ENCODE assay signal across 8 mouse cellular contexts in genomic region chr1:86533411-86534130, GRCm38 (mm10). TPM values are rescaled to one million over a fixed set of nuclear protein-coding genes. Genes with fewer than 3 reads are reported as not detected.
A peak's percentile ranks its signal among the peaks of the same experiment; 100 is the strongest.
DNase-seq lines count a peak whose midpoint lies in the region; ATAC-seq and TF ChIP-seq lines count a peak whose summit lies in the region.

No protein-coding gene starts in this region.

- H3K4me3 ChIP-seq in hindbrain, embryonic 14.5 days (replicated peaks; ENCODE audit: low read length), result no peak overlapping the region
- no peak overlapping the region for H3K4me3 ChIP-seq in hindbrain, embryonic 12.5 days
- no peak overlapping the region for H3K4me3 ChIP-seq in CH12.LX (replicated peaks in 1 of 3; ENCODE audit: low read depth in 2 of 3, low read length in 2 of 3, poor library complexity in 1 of 3)
- H3K4me3 ChIP-seq in forebrain, postnatal 0 days (ENCODE audit: low read depth, low read length), result no peak overlapping the region
- no peak overlapping the region for H3K4me3 ChIP-seq in midbrain, embryonic 14.5 days (replicated peaks; ENCODE audit: low read depth, low read length)

- H3K9me3 ChIP-seq in hindbrain, embryonic 14.5 days (ENCODE audit: control insufficient read depth, low read length), result no peaks in the 10 kb centered on the region
- no peaks in the 10 kb centered on the region for H3K9me3 ChIP-seq in hindbrain, embryonic 12.5 days (replicated peaks)
- no peaks in the 10 kb centered on the region for H3K9me3 ChIP-seq in CH12.LX (replicated peaks; ENCODE audit: low read length)
- no peaks in the 10 kb centered on the region for H3K9me3 ChIP-seq in forebrain, postnatal 0 days (ENCODE audit: low read length)
- no peaks in the 10 kb centered on the region for H3K9me3 ChIP-seq in midbrain, embryonic 14.5 days (ENCODE audit: control insufficient read depth, low read length)

- 74% methylated on average over 6 of the region's 6 CpGs for WGBS in hindbrain, embryonic 14.5 days
- 89% methylated on average over 6 of the region's 6 CpGs for WGBS in hindbrain, embryonic 12.5 days
- 65% methylated on average over 6 of the region's 6 CpGs for WGBS in forebrain, postnatal 0 days
- WGBS in midbrain, embryonic 14.5 days, result 85% methylated on average over 6 of the region's 6 CpGs

- H3K27me3 ChIP-seq in hindbrain, embryonic 14.5 days (ENCODE audit: control insufficient read depth, insufficient read depth, low read length), result no peaks in the 10 kb centered on the region
- H3K27me3 ChIP-seq in hindbrain, embryonic 12.5 days, result no peaks in the 10 kb centered on the region
- no peaks in the 10 kb centered on the region for H3K27me3 ChIP-seq in CH12.LX (replicated peaks)
- H3K27me3 ChIP-seq in forebrain, postnatal 0 days (ENCODE audit: insufficient read depth, low read length), result no peaks in the 10 kb centered on the region
- no peaks in the 10 kb centered on the region for H3K27me3 ChIP-seq in midbrain, embryonic 14.5 days (ENCODE audit: control insufficient read depth, insufficient read depth, low read length)

- no peak for TF ChIP-seq EP300 in CH12.LX (IDR thresholded peaks at IDR 0.05; ENCODE audit: low read length)

- DNase-seq in hindbrain, embryonic 14.5 days (ENCODE audit: low spot score), result no peak
- no peak for DNase-seq in CH12.LX (ENCODE audit: extremely low read depth)
- DNase-seq in forebrain, postnatal 0 days, result peak; percentile 78
- DNase-seq in midbrain, embryonic 14.5 days, result peak; percentile 18
- DNase-seq in heart, postnatal 25 days (ENCODE audit: low spot score), result no peak
- DNase-seq in adrenal gland, adult 8-10 months, result no peak
- DNase-seq in adrenal gland, adult 2 months, result no peak

- TF ChIP-seq POLR2A in CH12.LX (IDR thresholded peaks at IDR 0.05; ENCODE audit: low read depth, low read length), result no peak

- peaks cover 32% of the 10 kb centered on the region for H3K4me1 ChIP-seq in hindbrain, embryonic 14.5 days (replicated peaks; ENCODE audit: control insufficient read depth, insufficient read depth, low read length)
- peaks cover 29% of the 10 kb centered on the region for H3K4me1 ChIP-seq in hindbrain, embryonic 12.5 days
- peaks cover 3 to 30% of the 10 kb centered on the region in 2 experiments; a peak in 3 of 4 replicates for H3K4me1 ChIP-seq in CH12.LX (ENCODE audit: control insufficient read depth in 1 of 2, insufficient read depth in 2 of 2)
- H3K4me1 ChIP-seq in forebrain, postnatal 0 days (ENCODE audit: insufficient read depth), result 0 out of 2 replicates have a peak, but pooled peaks cover 8% of the 10 kb centered on the region
- H3K4me1 ChIP-seq in midbrain, embryonic 14.5 days (ENCODE audit: control insufficient read depth, insufficient read depth, low read length), result peaks cover 25% of the 10 kb centered on the region

- no peak for ATAC-seq in hindbrain, embryonic 14.5 days (ENCODE audit: low FRiP score)
- ATAC-seq in hindbrain, embryonic 12.5 days (ENCODE audit: low FRiP score), result no peak
- peak; percentile 63 for ATAC-seq in forebrain, postnatal 0 days
- no peak for ATAC-seq in midbrain, embryonic 14.5 days (ENCODE audit: low FRiP score, low TSS enrichment)

- dilution Hi-C loops in CH12.LX (cut with MboI; ENCODE audit: extremely low pct_ligation_motif_present, extremely low pct_unique_long_range_greater_than_20kb, low sequenced_read_pairs), result no loop called here

- in situ Hi-C loops in CH12.LX (cut with MboI; ENCODE audit: low pct_ligation_motif_present, low pct_unique_long_range_greater_than_20kb, low sequenced_read_pairs), result loop anchor here (5.0 kb wide), 1 partner anchor 91 kb away; no protein-coding TSS in a partner anchor

- peak overlapping the region; percentile 14; the same call in 1 of the 2 replicates for H3K27ac ChIP-seq in hindbrain, embryonic 14.5 days
- no peak overlapping the region for H3K27ac ChIP-seq in hindbrain, embryonic 12.5 days
- H3K27ac ChIP-seq in CH12.LX (ENCODE audit: insufficient read depth, low read depth), result no peak overlapping the region
- H3K27ac ChIP-seq in forebrain, postnatal 0 days (ENCODE audit: low read depth, low read length), result peak overlapping the region; percentile 48; the same call in 1 of the 2 replicates
- no peak overlapping the region for H3K27ac ChIP-seq in midbrain, embryonic 14.5 days (replicated peaks; ENCODE audit: low read depth, low read length)

- H3K79me2 ChIP-seq in CH12.LX (replicated peaks; ENCODE audit: control insufficient read depth, extremely low read depth, insufficient read depth, poor library complexity, severe bottlenecking), result peaks cover 26% of the 10 kb centered on the region

- no peak for TF ChIP-seq RAD21 in CH12.LX (IDR thresholded peaks at IDR 0.05; ENCODE audit: low read depth, low read length)

- intact Hi-C loops in heart, postnatal 25 days (cut with DNase I), result loop anchor here (5.0 kb wide), 1 partner anchor 156 kb away; no protein-coding TSS in a partner anchor

- no peak overlapping the region for H3K4me2 ChIP-seq in hindbrain, embryonic 14.5 days (replicated peaks)
- no peak overlapping the region for H3K4me2 ChIP-seq in hindbrain, embryonic 12.5 days (replicated peaks)
- H3K4me2 ChIP-seq in CH12.LX (ENCODE audit: insufficient read depth, low read depth, poor library complexity, severe bottlenecking), result no peak overlapping the region
- H3K4me2 ChIP-seq in forebrain, postnatal 0 days (ENCODE audit: low read depth), result no peak overlapping the region
- no peak overlapping the region for H3K4me2 ChIP-seq in midbrain, embryonic 14.5 days (ENCODE audit: low read length)

- no peak overlapping the region for H3K9ac ChIP-seq in hindbrain, embryonic 14.5 days
- no peak overlapping the region for H3K9ac ChIP-seq in hindbrain, embryonic 12.5 days
- H3K9ac ChIP-seq in CH12.LX (ENCODE audit: insufficient read depth, low read depth), result no peak overlapping the region
- H3K9ac ChIP-seq in forebrain, postnatal 0 days, result no peak overlapping the region
- H3K9ac ChIP-seq in midbrain, embryonic 14.5 days (replicated peaks; ENCODE audit: low read length), result no peak overlapping the region

- TF ChIP-seq CTCF in CH12.LX (conservative IDR thresholded peaks at IDR 0.05 in 1 of 2, IDR thresholded peaks at IDR 0.05 in 1 of 2; ENCODE audit: low read depth in 2 of 2, low read length in 2 of 2), result peak; percentile 23 to 33; a peak in 2 of 4 replicates
- peak; percentile 35 for TF ChIP-seq CTCF in forebrain, postnatal 0 days (IDR thresholded peaks at IDR 0.05; ENCODE audit: low read depth)

- peaks cover 26% of the 10 kb centered on the region for H3K36me3 ChIP-seq in hindbrain, embryonic 14.5 days (replicated peaks; ENCODE audit: control insufficient read depth, insufficient read depth)
- peaks cover 27% of the 10 kb centered on the region for H3K36me3 ChIP-seq in hindbrain, embryonic 12.5 days
- peaks cover 19 to 27% of the 10 kb centered on the region in 2 experiments for H3K36me3 ChIP-seq in CH12.LX (replicated peaks in 1 of 2; ENCODE audit: control insufficient read depth in 1 of 2, insufficient read depth in 1 of 2, low read length in 1 of 2)
- peaks cover 13% of the 10 kb centered on the region for H3K36me3 ChIP-seq in forebrain, postnatal 0 days (ENCODE audit: insufficient read depth)
- peaks cover 33% of the 10 kb centered on the region for H3K36me3 ChIP-seq in midbrain, embryonic 14.5 days (ENCODE audit: control insufficient read depth, insufficient read depth, low read length)

TF ChIP-seq in CH12.LX, 34 proteins besides CTCF, POLR2A, EP300 and RAD21 (continues in another document):
- TF ChIP-seq MAX (IDR thresholded peaks at IDR 0.05; ENCODE audit: low read length), result no peak

RNA-seq across cellular contexts. Expression of gene Ptma, which starts 7.0 kb away (rescaled TPM):
- polyA plus RNA-seq in hindbrain, embryonic 14.5 days (2014; fragmentation: Nextera tagmentation; extraction: Ambion mirVana), result 1,567 and 1,692 TPM in 2 replicates
- polyA plus RNA-seq in hindbrain, embryonic 12.5 days (2016; fragmentation: Nextera tagmentation; extraction: Ambion mirVana), result 2,735 and 2,863 TPM in 2 replicates
- total RNA-seq in CH12.LX (2012; rRNA removed) (2,835 and 3,525 TPM in 2 replicates), CH12.LX (2014; rRNA removed) (5,060 and 5,084 TPM in 2 replicates)
- 4,957 and 5,324 TPM in 2 replicates for polyA plus RNA-seq in CH12.LX (2012; ENCODE audit: insufficient read length, low read depth)
- total RNA-seq in forebrain, postnatal 0 days (2014; rRNA removed), result 1,921 and 1,968 TPM in 2 replicates
- polyA plus RNA-seq in forebrain, postnatal 0 days (2015; fragmentation: Nextera tagmentation; extraction: Ambion mirVana), result 1,724 and 1,908 TPM in 2 replicates
- 2,168 and 2,208 TPM in 2 replicates for polyA plus RNA-seq in midbrain, embryonic 14.5 days (2014; fragmentation: Nextera tagmentation; extraction: Ambion mirVana)
- 100 to 1,000 TPM; 231 to 265 TPM for total RNA-seq in heart, postnatal 25 days (2021)
- 100 to 1,000 TPM; 448 to 514 (median 510) TPM for total RNA-seq in adrenal gland, adult 8-10 months (2022)
- total RNA-seq in adrenal gland, adult 2 months (2021), result 100 to 1,000 TPM; 538 to 582 TPM
- polyA plus RNA-seq in adrenal gland, adult 2 months (2012; rRNA removed), result 728 and 947 TPM in 2 replicates

RNA-seq across cellular contexts. Expression of gene Pde6d, which starts 48.9 kb away (rescaled TPM):
- 96.6 and 112 TPM in 2 replicates for polyA plus RNA-seq in hindbrain, embryonic 14.5 days (2014; fragmentation: Nextera tagmentation; extraction: Ambion mirVana)
- polyA plus RNA-seq in hindbrain, embryonic 12.5 days (2016; fragmentation: Nextera tagmentation; extraction: Ambion mirVana), result 93.7 and 100 TPM in 2 replicates
- total RNA-seq in CH12.LX (2012; rRNA removed), result 6.6 and 7.1 TPM in 2 replicates
- 23.2 and 24.2 TPM in 2 replicates for total RNA-seq in CH12.LX (2014; rRNA removed)
- polyA plus RNA-seq in CH12.LX (2012; ENCODE audit: insufficient read length, low read depth), result 16.8 and 20.8 TPM in 2 replicates
- 44.9 and 59.0 TPM in 2 replicates for total RNA-seq in forebrain, postnatal 0 days (2014; rRNA removed)
- polyA plus RNA-seq in forebrain, postnatal 0 days (2015; fragmentation: Nextera tagmentation; extraction: Ambion mirVana), result 110 and 116 TPM in 2 replicates
- polyA plus RNA-seq in midbrain, embryonic 14.5 days (2014; fragmentation: Nextera tagmentation; extraction: Ambion mirVana), result 89.1 and 99.2 TPM in 2 replicates
- 10 to 100 TPM; 43.5 to 45.6 TPM for total RNA-seq in heart, postnatal 25 days (2021)
- total RNA-seq in adrenal gland, adult 8-10 months (2022), result 10 to 100 TPM; 36.8 to 47.2 (median 42.3) TPM
- 10 to 100 TPM; 29.3 to 39.5 TPM for total RNA-seq in adrenal gland, adult 2 months (2021)
- 10.2 and 12.8 TPM in 2 replicates for polyA plus RNA-seq in adrenal gland, adult 2 months (2012; rRNA removed)

RNA-seq across cellular contexts. Expression of gene Cops7b, which starts 49.1 kb away (rescaled TPM):
- 50.5 and 55.3 TPM in 2 replicates for polyA plus RNA-seq in hindbrain, embryonic 14.5 days (2014; fragmentation: Nextera tagmentation; extraction: Ambion mirVana)
- polyA plus RNA-seq in hindbrain, embryonic 12.5 days (2016; fragmentation: Nextera tagmentation; extraction: Ambion mirVana), result 60.2 and 60.6 TPM in 2 replicates
- total RNA-seq in CH12.LX (2012; rRNA removed), result 21.2 and 25.1 TPM in 2 replicates
- total RNA-seq in CH12.LX (2014; rRNA removed), result 19.8 and 21.3 TPM in 2 replicates
- polyA plus RNA-seq in CH12.LX (2012; ENCODE audit: insufficient read length, low read depth), result 31.3 and 31.5 TPM in 2 replicates
- total RNA-seq in forebrain, postnatal 0 days (2014; rRNA removed), result 37.6 and 40.3 TPM in 2 replicates
- 54.3 and 54.7 TPM in 2 replicates for polyA plus RNA-seq in forebrain, postnatal 0 days (2015; fragmentation: Nextera tagmentation; extraction: Ambion mirVana)
- 55.6 and 56.7 TPM in 2 replicates for polyA plus RNA-seq in midbrain, embryonic 14.5 days (2014; fragmentation: Nextera tagmentation; extraction: Ambion mirVana)
- total RNA-seq in heart, postnatal 25 days (2021), result 10 to 100 TPM; 10.1 TPM
- 10 to 100 TPM; 13.1 to 16.3 (median 14.6) TPM for total RNA-seq in adrenal gland, adult 8-10 months (2022)
- 10 to 100 TPM in 1 of 2 experiments, 1 to 10 TPM in 1; 9.8 to 10.2 TPM for total RNA-seq in adrenal gland, adult 2 months (2021)
- polyA plus RNA-seq in adrenal gland, adult 2 months (2012; rRNA removed), result 15.8 and 18.0 TPM in 2 replicates

Comparison
In these comparisons a context has a peak if more than half of its experiments do, and no peak if none do; other contexts are left out.
1. H3K27ac ChIP-seq: peak in hindbrain, embryonic 14.5 days (single experiment) and forebrain, postnatal 0 days (single experiment); none in hindbrain, embryonic 12.5 days (single experiment), CH12.LX (single experiment) and midbrain, embryonic 14.5 days (single experiment).
2. DNase-seq: peak in forebrain, postnatal 0 days (single experiment) and midbrain, embryonic 14.5 days (single experiment); none in hindbrain, embryonic 14.5 days (single experiment), CH12.LX (single experiment), heart, postnatal 25 days (single experiment), adrenal gland, adult 8-10 months (single experiment) and adrenal gland, adult 2 months (single experiment).